Mouse (Mus musculus) midbrain, postnatal 0 days (tissue): ENCODE data around the gene Rara. TPM values are rescaled to one million over a fixed set of nuclear protein-coding genes. Genes with fewer than 3 reads are reported as not detected.

Experiments used
- ATAC-seq: fragments of 200-750 bp; cut with Nextera tagmentation; 2 replicates; pipeline ENCODE4 v1.8.0; 2017; ENCODE audit warnings: moderate number of reproducible peaks, mild to moderate bottlenecking, moderate TSS enrichment, moderate library complexity; ENCODE audit not compliant: low FRiP score
- DNase-seq: peaks from one replicate; pipeline ENCODE4 v3.0.0-alpha.2; 2015; ENCODE audit warnings: low spot score
- H3K27ac ChIP-seq: fragments of 300-500 bp; sonication (generic); 2 replicates; pipeline ENCODE4 v1.5.1; 2014; ENCODE audit warnings: low read depth, mild to moderate bottlenecking, low read length, mixed read lengths
- H3K27me3 ChIP-seq: fragments of 300-500 bp; sonication (generic); 2 replicates; pipeline ENCODE4 v1.6.1; 2014; ENCODE audit warnings: low read length, control low read depth, mixed read lengths; ENCODE audit not compliant: insufficient read depth
- H3K36me3 ChIP-seq: fragments of 300-500 bp; sonication (generic); 2 replicates; pipeline ENCODE4 v1.6.1; 2014; ENCODE audit warnings: low read length, control low read depth, mixed read lengths; ENCODE audit not compliant: insufficient read depth
- H3K4me1 ChIP-seq: fragments of 300-500 bp; sonication (generic); 2 replicates; pipeline ENCODE4 v1.6.1; 2014; ENCODE audit warnings: mild to moderate bottlenecking, control low read depth, antibody characterized with exemption, low read length, mixed read lengths; ENCODE audit not compliant: insufficient read depth
- H3K4me2 ChIP-seq: fragments of 300-500 bp; sonication (generic); 2 replicates; pipeline ENCODE4 v1.6.1; 2014; ENCODE audit warnings: low read depth, mild to moderate bottlenecking, low read length, mixed read lengths; ENCODE audit not compliant: poor library complexity, severe bottlenecking
- H3K4me3 ChIP-seq: fragments of 300-500 bp; sonication (generic); 2 replicates; pipeline ENCODE4 v1.5.1; 2014; ENCODE audit warnings: low read depth, mild to moderate bottlenecking, low read length, moderate library complexity
- H3K9ac ChIP-seq: fragments of 300-500 bp; sonication (generic); replicated peaks from 2 replicates; pipeline ENCODE4 v1.6.1; 2014; ENCODE audit warnings: mild to moderate bottlenecking, low read length, moderate library complexity, mixed read lengths; ENCODE audit not compliant: poor library complexity, severe bottlenecking
- H3K9me3 ChIP-seq: fragments of 300-500 bp; sonication (generic); 2 replicates; pipeline ENCODE4 v1.6.1; 2016; ENCODE audit warnings: low read length, control low read depth
- CTCF ChIP-seq: IDR thresholded peaks from 2 replicates; pipeline ENCODE4 v1.5.1; 2016; ENCODE audit warnings: antibody characterized with exemption, mild to moderate bottlenecking
- WGBS: fragments of 180-500 bp; shearing (Covaris S2); extraction: QIAGEN DNeasy Blood & Tissue Kit; methylation state at CpG from one replicate; pipeline ENCODE4 v1.1.7; 2014; 5-methylcytosine and 5-hydroxymethylcytosine counted together
- polyA plus RNA-seq: library from polyadenylated mRNA; unstranded; fragments of >200 nt; fragmentation: Nextera tagmentation; extraction: Ambion mirVana; gene quantifications from 2 replicates; pipeline ENCODE4 v1.2.1, GENCODE M21; 2015
- total RNA-seq: library from RNA; depleted of rRNA; stranded (reverse); fragments of >200 nt; gene quantifications from 2 replicates; pipeline ENCODE4 v1.2.3, GENCODE M21; 2014

Gene Rara
- total and polyA plus RNA-seq, 2 experiments from 2014 or later = 8.2 to 20.4 TPM

GRCm38 (mm10) chr11:98999243-98999642 is 71.6 kb downstream of the Rara start:
- Histone ChIP-seq H3K4me1 (no peaks in the 10 kb centered on the region), H3K36me3 (no peaks in the 10 kb centered on the region), H3K9me3 (no peaks in the 10 kb centered on the region), H3K27me3 (no peaks in the 10 kb centered on the region), H3K4me2 (no peak overlapping the region), H3K4me3 (no peak overlapping the region), H3K9ac (no peak overlapping the region), H3K27ac (no peak overlapping the region)
- TF ChIP-seq CTCF = no peak
- DNase-seq (no peak), ATAC-seq (no peak)
- 87% methylated on average over 11 of the region's 11 CpGs for WGBS

DNA sequence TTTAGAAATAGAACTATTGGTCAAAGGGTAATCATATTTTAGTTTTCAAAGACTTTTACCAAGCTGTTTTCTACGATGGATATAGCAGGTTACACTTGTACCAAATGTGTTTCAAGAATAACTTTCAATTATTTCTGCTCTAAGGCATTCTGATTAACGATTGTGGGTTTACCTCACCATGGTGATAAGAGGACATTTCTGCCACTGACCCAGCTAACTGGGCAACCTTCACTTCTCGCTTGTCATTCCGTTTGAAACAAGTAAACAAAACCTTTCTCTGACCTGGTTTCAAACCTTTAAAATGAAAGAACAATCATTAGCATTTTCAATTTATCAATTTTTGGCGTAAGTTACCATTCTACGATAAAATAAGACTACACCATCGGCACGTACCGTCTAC is 79.2 kb downstream of the Rara start:
- no peak for ATAC-seq
- 95% methylated on average over 9 of the region's 9 CpGs for WGBS
- no peak overlapping the region for H3K27ac ChIP-seq
- no peak overlapping the region for H3K4me3 ChIP-seq
- H3K27me3 ChIP-seq = no peaks in the 10 kb centered on the region
- H3K9me3 ChIP-seq = no peaks in the 10 kb centered on the region
- TF ChIP-seq CTCF = no peak
- H3K4me1 ChIP-seq = no peaks in the 10 kb centered on the region
- H3K9ac ChIP-seq = no peak overlapping the region
- H3K4me2 ChIP-seq = no peak overlapping the region
- H3K36me3 ChIP-seq = no peaks in the 10 kb centered on the region
- DNase-seq = no peak

GRCm38 (mm10) chr11:99010124-99010523 is 82.5 kb downstream of the Rara start:
- Histone ChIP-seq H3K9ac (no peak overlapping the region), H3K27me3 (no peaks in the 10 kb centered on the region), H3K36me3 (no peaks in the 10 kb centered on the region), H3K9me3 (no peaks in the 10 kb centered on the region), H3K4me1 (no peaks in the 10 kb centered on the region), H3K27ac (no peak overlapping the region), H3K4me3 (no peak overlapping the region), H3K4me2 (no peak overlapping the region)
- no peak for TF ChIP-seq CTCF
- no peak for DNase-seq
- ATAC-seq = no peak
- 88% methylated on average over 4 of the region's 4 CpGs for WGBS

- Histone ChIP-seq H3K4me1 (no peaks in the 10 kb centered on the region), H3K4me2 (no peak overlapping the region), H3K4me3 (no peak overlapping the region), H3K27me3 (no peaks in the 10 kb centered on the region), H3K9me3 (no peaks in the 10 kb centered on the region), H3K27ac (no peak overlapping the region), H3K9ac (no peak overlapping the region), H3K36me3 (no peaks in the 10 kb centered on the region)
- WGBS = 93% methylated on average over 5 of the region's 5 CpGs
- no peak for TF ChIP-seq CTCF
- no peak for ATAC-seq
- DNase-seq = no peak
These were observed 83.1 kb downstream of the Rara start for GRCm38 (mm10) chr11:99010706-99011105.

- no peak overlapping the region for H3K4me2 ChIP-seq
- DNase-seq = no peak
- no peaks in the 10 kb centered on the region for H3K36me3 ChIP-seq
- H3K9me3 ChIP-seq = no peaks in the 10 kb centered on the region
- no peak overlapping the region for H3K4me3 ChIP-seq
- 83% methylated on average over 1 of the region's 1 CpGs for WGBS
- H3K27me3 ChIP-seq = no peaks in the 10 kb centered on the region
- no peak overlapping the region for H3K27ac ChIP-seq
- no peaks in the 10 kb centered on the region for H3K4me1 ChIP-seq
- ATAC-seq = no peak
- TF ChIP-seq CTCF = no peak
- no peak overlapping the region for H3K9ac ChIP-seq
These were observed 86.2 kb downstream of the Rara start for GRCm38 (mm10) chr11:99013856-99014255.

DNA sequence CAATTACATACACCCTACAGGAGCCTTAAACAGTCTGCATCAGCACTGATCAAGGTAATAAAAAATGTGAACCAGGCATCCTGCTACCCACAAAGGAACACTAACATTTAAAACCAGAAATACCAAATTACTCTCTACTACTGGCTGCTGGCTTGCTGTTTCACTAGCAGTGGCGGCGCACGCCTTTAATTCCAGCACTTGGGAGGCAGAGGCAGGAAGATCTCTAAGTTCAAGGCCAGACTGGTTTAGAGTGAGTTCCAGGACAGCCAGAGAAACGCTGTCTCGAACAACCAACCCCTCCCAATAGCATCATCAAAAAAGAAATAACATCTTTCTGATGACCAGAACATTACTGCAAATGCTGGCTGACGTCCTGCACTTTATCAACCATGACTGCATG is 92.2 kb downstream of the Rara start:
- ATAC-seq = no peak
- 96% methylated on average over 6 of the region's 6 CpGs for whole genome bisulfite sequencing
- no peak for TF ChIP-seq CTCF
- Histone ChIP-seq H3K4me3 (no peak overlapping the region), H3K4me1 (peaks cover 5% of the 10 kb centered on the region), H3K36me3 (no peaks in the 10 kb centered on the region), H3K4me2 (no peak overlapping the region), H3K27me3 (no peaks in the 10 kb centered on the region), H3K9ac (no peak overlapping the region), H3K9me3 (no peaks in the 10 kb centered on the region), H3K27ac (no peak overlapping the region)
- no peak for DNase-seq
